Mouse (Mus musculus) heart, embryonic 14.5 days (tissue): ENCODE results near the gene Cldn10. TPM values are rescaled to one million over a fixed set of nuclear protein-coding genes. Genes with fewer than 3 reads are reported as not detected.

ENCODE experiments used
- ATAC-seq: fragments of 200-750 bp; cut with Nextera tagmentation; 2 replicates; pipeline ENCODE4 v1.8.0; 2017; ENCODE audit warnings: low read depth, moderate TSS enrichment; ENCODE audit not compliant: insufficient number of reproducible peaks, insufficient read depth, low FRiP score
- H3K27ac ChIP-seq, 2 experiments: fragments of 200-500 bp in 1 of 2; fragments of 300-500 bp in 1 of 2; sonication (generic) in 1 of 2; replicated peaks in 1 of 2; 2 replicates each; pipeline ENCODE4 v1.5.1; 2012 to 2014; ENCODE audit warnings: low read depth in 2 of 2, low read length in 2 of 2, control low read depth in 1 of 2, mild to moderate bottlenecking in 1 of 2, mixed read lengths in 1 of 2; ENCODE audit not compliant: control insufficient read depth in 1 of 2, insufficient read depth in 1 of 2
- H3K27me3 ChIP-seq: fragments of 300-500 bp; sonication (generic); 2 replicates; pipeline ENCODE4 v1.6.1; 2014; ENCODE audit warnings: mild to moderate bottlenecking, low read length, control low read depth; ENCODE audit not compliant: control insufficient read depth, insufficient read depth
- H3K36me3 ChIP-seq: fragments of 300-500 bp; sonication (generic); 2 replicates; pipeline ENCODE4 v1.6.1; 2014; ENCODE audit warnings: mild to moderate bottlenecking, control low read depth, low read length, mixed read lengths; ENCODE audit not compliant: control insufficient read depth, insufficient read depth
- H3K4me1 ChIP-seq, 2 experiments: fragments of 200-500 bp in 1 of 2; fragments of 300-500 bp in 1 of 2; sonication (generic) in 1 of 2; 2 replicates each; pipeline ENCODE4 v1.6.1; 2012 to 2014; ENCODE audit warnings: low read length in 2 of 2, control low read depth in 1 of 2, mixed read lengths in 1 of 2; ENCODE audit not compliant: control insufficient read depth in 2 of 2, insufficient read depth in 2 of 2
- H3K4me2 ChIP-seq: fragments of 300-500 bp; sonication (generic); 2 replicates; pipeline ENCODE4 v1.6.1; 2014; ENCODE audit warnings: mild to moderate bottlenecking, low read length
- H3K4me3 ChIP-seq, 2 experiments: fragments of 200-500 bp in 1 of 2; fragments of 300-500 bp in 1 of 2; sonication (generic) in 1 of 2; 2 replicates each; pipeline ENCODE4 v1.5.1; 2012 to 2014; ENCODE audit warnings: low read length in 2 of 2, mild to moderate bottlenecking in 2 of 2, control low read depth in 1 of 2, low read depth in 1 of 2, moderate library complexity in 1 of 2; ENCODE audit not compliant: control insufficient read depth in 1 of 2, insufficient read depth in 1 of 2
- H3K9ac ChIP-seq: fragments of 300-500 bp; sonication (generic); 2 replicates; pipeline ENCODE4 v1.6.1; 2014; ENCODE audit warnings: mild to moderate bottlenecking, low read length
- H3K9me3 ChIP-seq: fragments of 300-500 bp; sonication (generic); 2 replicates; pipeline ENCODE4 v1.6.1; 2016; ENCODE audit warnings: low read length, control low read depth; ENCODE audit not compliant: control insufficient read depth
- WGBS: fragments of 180-500 bp; shearing (Covaris S2); extraction: QIAGEN DNeasy Blood & Tissue Kit; methylation state at CpG from one replicate; pipeline ENCODE4 v1.1.7; 2014; 5-methylcytosine and 5-hydroxymethylcytosine counted together
- polyA plus RNA-seq: library from polyadenylated mRNA; unstranded; fragments of >200 nt; fragmentation: Nextera tagmentation; extraction: Ambion mirVana; gene quantifications from 2 replicates; pipeline ENCODE4 v1.2.1, GENCODE M21; 2014

Gene Cldn10
- polyA plus RNA-seq, 1 experiment from 2014 or later: 0.45 TPM

GRCm38 (mm10) chr14:118880696-118881095 lies 93.0 kb downstream of the Cldn10 start:
- no peak overlapping the region for H3K9ac ChIP-seq
- no peak for ATAC-seq
- no peak overlapping the region for H3K4me3 ChIP-seq
- H3K9me3 ChIP-seq: no peaks in the 10 kb centered on the region
- no peaks in the 10 kb centered on the region for H3K27me3 ChIP-seq
- no peak overlapping the region for H3K4me2 ChIP-seq
- peaks cover 2 to 11% of the 10 kb centered on the region in 2 experiments; a peak in 3 of 4 replicates for H3K4me1 ChIP-seq
- H3K27ac ChIP-seq: no peak overlapping the region
- 82% methylated on average over 10 of the region's 10 CpGs for WGBS
- H3K36me3 ChIP-seq: peaks cover 70% of the 10 kb centered on the region

- Histone ChIP-seq H3K9ac (no peak overlapping the region), H3K9me3 (no peaks in the 10 kb centered on the region), H3K4me2 (peak overlapping the region; percentile 26), H3K36me3 (peaks cover 75% of the 10 kb centered on the region), H3K27ac (0 out of 4 replicates have a peak overlapping the region, but pooled peaks have one; percentile 5 to 47), H3K27me3 (no peaks in the 10 kb centered on the region), H3K4me1 (peaks cover 2 to 11% of the 10 kb centered on the region in 2 experiments; a peak in 3 of 4 replicates), H3K4me3 (no peak overlapping the region)
- ATAC-seq: no peak
- 53% methylated on average over 18 of the region's 18 CpGs for WGBS
Measured at GRCm38 (mm10) chr14:118883344-118884249, 95.9 kb downstream of the Cldn10 start.

GRCm38 (mm10) chr14:118884250-118884556 lies 96.5 kb downstream of the Cldn10 start:
- peaks cover 75% of the 10 kb centered on the region for H3K36me3 ChIP-seq
- no peak overlapping the region for H3K4me3 ChIP-seq
- peaks cover 2 to 11% of the 10 kb centered on the region in 2 experiments; a peak in 3 of 4 replicates for H3K4me1 ChIP-seq
- no peak for ATAC-seq
- no peak overlapping the region for H3K4me2 ChIP-seq
- H3K9me3 ChIP-seq: no peaks in the 10 kb centered on the region
- no peak overlapping the region for H3K9ac ChIP-seq
- no peaks in the 10 kb centered on the region for H3K27me3 ChIP-seq
- no peak overlapping the region for H3K27ac ChIP-seq
- 68% methylated on average over 7 of the region's 7 CpGs for WGBS

- H3K4me3 ChIP-seq: no peak overlapping the region
- 86% methylated on average over 4 of the region's 4 CpGs for WGBS
- no peak overlapping the region for H3K27ac ChIP-seq
- H3K9ac ChIP-seq: no peak overlapping the region
- H3K4me2 ChIP-seq: no peak overlapping the region
- no peaks in the 10 kb centered on the region for H3K27me3 ChIP-seq
- ATAC-seq: no peak
- no peaks in the 10 kb centered on the region for H3K4me1 ChIP-seq
- peaks cover 57% of the 10 kb centered on the region for H3K36me3 ChIP-seq
- H3K9me3 ChIP-seq: no peaks in the 10 kb centered on the region
Measured at GRCm38 (mm10) chr14:118890101-118890500, 102.4 kb downstream of the Cldn10 start.

- peaks cover 31% of the 10 kb centered on the region for H3K36me3 ChIP-seq
- 76% methylated on average over 7 of the region's 7 CpGs for WGBS
- no peak for ATAC-seq
Measured at GRCm38 (mm10) chr14:118895228-118895627, 107.5 kb downstream of the Cldn10 start.

GRCm38 (mm10) chr14:118895655-118896054 lies 107.9 kb downstream of the Cldn10 start:
- no peaks in the 10 kb centered on the region for H3K27me3 ChIP-seq
- H3K36me3 ChIP-seq: peaks cover 34% of the 10 kb centered on the region
- WGBS: 89% methylated on average over 10 of the region's 10 CpGs
- ATAC-seq: no peak
- H3K4me3 ChIP-seq: no peak overlapping the region
- H3K9me3 ChIP-seq: peaks cover under 1% of the 10 kb centered on the region; the same call in 1 of the 2 replicates
- H3K4me1 ChIP-seq: no peaks in the 10 kb centered on the region
- no peak overlapping the region for H3K27ac ChIP-seq
- H3K4me2 ChIP-seq: no peak overlapping the region
- H3K9ac ChIP-seq: no peak overlapping the region

More at GRCm38 (mm10) chr14:118895228-118895627, 107.5 kb downstream of the Cldn10 start:
- no peaks in the 10 kb centered on the region for H3K9me3 ChIP-seq
- no peak overlapping the region for H3K4me2 ChIP-seq
- no peak overlapping the region for H3K9ac ChIP-seq
- H3K27ac ChIP-seq: no peak overlapping the region
- no peak overlapping the region for H3K4me3 ChIP-seq
- no peaks in the 10 kb centered on the region for H3K4me1 ChIP-seq
- no peaks in the 10 kb centered on the region for H3K27me3 ChIP-seq

GRCm38 (mm10) chr14:118899940-118900339 lies 112.2 kb downstream of the Cldn10 start:
- H3K4me2 ChIP-seq: no peak overlapping the region
- 80% methylated on average over 11 of the region's 11 CpGs for WGBS
- H3K9ac ChIP-seq: no peak overlapping the region
- no peak overlapping the region for H3K27ac ChIP-seq
- peaks cover 6% of the 10 kb centered on the region; the same call in 1 of the 2 replicates for H3K9me3 ChIP-seq
- peaks cover 54% of the 10 kb centered on the region for H3K36me3 ChIP-seq
- ATAC-seq: no peak
- H3K4me3 ChIP-seq: no peak overlapping the region
- H3K4me1 ChIP-seq: no peaks in the 10 kb centered on the region
- H3K27me3 ChIP-seq: no peaks in the 10 kb centered on the region
